Mouse (Mus musculus) kidney, postnatal 0 days (tissue): ENCODE measurements around the gene Snx8. TPM values are rescaled to one million over a fixed set of nuclear protein-coding genes. Genes with fewer than 3 reads are reported as not detected.

Experiments used
- ATAC-seq: fragments of 200-750 bp; cut with Nextera tagmentation; replicated peaks from 2 replicates; pipeline ENCODE4 v1.8.0; 2017; ENCODE audit warnings: low read depth, moderate number of reproducible peaks, moderate TSS enrichment, moderate library complexity; ENCODE audit not compliant: low FRiP score
- DNase-seq: peaks from one replicate; pipeline ENCODE4 v3.0.0-alpha.2; 2016; ENCODE audit warnings: low spot score
- H3K27ac ChIP-seq: fragments of 300-500 bp; sonication (generic); 2 replicates; pipeline ENCODE4 v1.5.1; 2014; ENCODE audit warnings: mild to moderate bottlenecking
- H3K27me3 ChIP-seq: fragments of 300-500 bp; sonication (generic); 2 replicates; pipeline ENCODE4 v1.6.1; 2014; ENCODE audit warnings: low read length, mixed read lengths; ENCODE audit not compliant: insufficient read depth
- H3K36me3 ChIP-seq: fragments of 300-500 bp; sonication (generic); 2 replicates; pipeline ENCODE4 v1.6.1; 2014; ENCODE audit warnings: low read length, mixed read lengths; ENCODE audit not compliant: insufficient read depth
- H3K4me1 ChIP-seq: fragments of 300-500 bp; sonication (generic); replicated peaks from 2 replicates; pipeline ENCODE4 v1.6.1; 2014; ENCODE audit warnings: antibody characterized with exemption, low read length, mixed read lengths; ENCODE audit not compliant: insufficient read depth
- H3K4me2 ChIP-seq: fragments of 300-500 bp; sonication (generic); 2 replicates; pipeline ENCODE4 v1.6.1; 2014; ENCODE audit warnings: mild to moderate bottlenecking, low read length, moderate library complexity, mixed read lengths
- H3K4me3 ChIP-seq: fragments of 300-500 bp; sonication (generic); replicated peaks from 2 replicates; pipeline ENCODE4 v1.5.1; 2014; ENCODE audit warnings: low read depth, low read length
- H3K9ac ChIP-seq: fragments of 300-500 bp; sonication (generic); 2 replicates; pipeline ENCODE4 v1.6.1; 2014; ENCODE audit warnings: low read depth, low read length
- H3K9me3 ChIP-seq: fragments of 300-500 bp; sonication (generic); replicated peaks from 2 replicates; pipeline ENCODE4 v1.6.1; 2016; ENCODE audit warnings: low read length, inconsistent platforms, mixed read lengths
- CTCF ChIP-seq: IDR thresholded peaks from 2 replicates; pipeline ENCODE4 v1.5.1; 2016; ENCODE audit warnings: antibody characterized with exemption, low read depth, mild to moderate bottlenecking, moderate library complexity
- WGBS: fragments of 180-500 bp; shearing (Covaris S2); extraction: QIAGEN DNeasy Blood & Tissue Kit; methylation state at CpG from one replicate; pipeline ENCODE4 v1.1.7; 2014; 5-methylcytosine and 5-hydroxymethylcytosine counted together
- polyA plus RNA-seq: library from polyadenylated mRNA; unstranded; fragments of >200 nt; fragmentation: Nextera tagmentation; extraction: Ambion mirVana; gene quantifications from 2 replicates; pipeline ENCODE4 v1.2.1, GENCODE M21; 2015

Gene Snx8
- polyA plus RNA-seq, 1 experiment from 2014 or later, result 28.8 TPM

DNA sequence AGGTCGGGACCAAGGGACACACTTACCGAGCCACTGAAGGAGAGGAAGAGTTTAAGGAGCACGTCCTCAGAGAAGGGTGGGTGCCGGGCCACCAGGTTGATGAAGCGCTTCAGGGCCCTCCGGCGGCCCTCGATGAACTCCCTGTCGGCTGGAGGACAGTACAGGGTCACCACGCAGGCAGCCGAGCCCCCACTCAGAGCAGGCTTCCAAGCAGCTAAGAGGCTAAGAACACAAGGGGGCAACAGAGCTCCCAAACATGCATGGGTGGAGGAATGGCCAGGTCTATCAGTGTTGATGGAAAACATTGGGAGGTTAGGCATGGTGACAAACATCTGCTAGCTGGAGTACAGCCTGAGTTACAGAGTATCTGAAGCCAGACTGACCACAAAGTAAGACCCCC lies 33.1 kb downstream of the Snx8 start:
- Histone ChIP-seq H3K9ac (no peak overlapping the region), H3K4me2 (no peak overlapping the region), H3K27me3 (no peaks in the 10 kb centered on the region), H3K4me3 (no peak overlapping the region), H3K36me3 (peaks cover 34% of the 10 kb centered on the region), H3K27ac (no peak overlapping the region), H3K4me1 (no peaks in the 10 kb centered on the region), H3K9me3 (no peaks in the 10 kb centered on the region)
- peak; percentile 52; the same call in 1 of the 2 replicates for TF ChIP-seq CTCF
- ATAC-seq (no peak), DNase-seq (peak; percentile 29)
- whole genome bisulfite sequencing, result 71% methylated on average over 11 of the region's 11 CpGs

GRCm38 (mm10) chr5:140352352-140352751 lies 36.7 kb downstream of the Snx8 start:
- TF ChIP-seq CTCF, result no peak
- WGBS, result 90% methylated on average over 6 of the region's 6 CpGs

DNA sequence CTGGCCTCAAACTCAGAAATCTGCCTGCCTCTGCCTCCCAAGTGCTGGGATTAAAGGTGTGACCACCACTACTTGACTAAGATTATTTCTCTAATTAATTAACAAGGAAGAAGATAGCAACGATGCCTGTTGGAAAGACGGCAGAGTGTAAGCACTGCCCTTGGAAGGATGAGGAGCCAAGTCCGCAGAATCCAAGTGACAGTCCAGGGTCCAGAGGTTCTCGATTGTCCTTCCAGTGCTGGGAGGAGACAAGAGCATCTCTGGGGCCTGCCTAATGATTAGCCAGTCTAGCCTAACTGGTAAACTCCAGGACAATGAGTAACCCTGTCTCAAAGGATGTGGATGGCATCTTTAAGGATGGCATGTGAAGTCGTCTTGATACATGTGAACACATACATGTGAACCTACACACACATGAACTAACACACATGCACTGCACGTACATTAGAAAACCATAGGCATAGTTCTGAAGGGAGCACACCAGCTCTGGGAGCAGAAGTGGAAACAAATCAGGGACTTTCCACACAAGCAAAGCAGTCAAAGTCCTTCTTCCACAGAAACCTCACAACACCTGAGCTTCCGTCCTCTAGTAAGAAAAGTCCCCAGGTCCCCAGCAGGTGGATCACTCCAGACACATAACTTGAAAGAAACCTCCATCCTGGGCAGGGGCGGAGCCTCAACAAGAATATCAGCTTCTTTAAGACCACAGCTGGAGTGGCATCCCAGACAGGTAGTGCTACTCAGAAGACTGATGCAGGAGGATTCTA lies 38.1 kb downstream of the Snx8 start:
- H3K4me3 ChIP-seq, result no peak overlapping the region
- ATAC-seq (peak; percentile 59; the same call in 1 of the 2 replicates), DNase-seq (no peak)
- H3K4me2 ChIP-seq, result no peak overlapping the region
- no peaks in the 10 kb centered on the region for H3K27me3 ChIP-seq
- no peak overlapping the region for H3K9ac ChIP-seq
- H3K27ac ChIP-seq, result no peak overlapping the region
- peaks cover 37% of the 10 kb centered on the region for H3K36me3 ChIP-seq
- no peaks in the 10 kb centered on the region for H3K4me1 ChIP-seq
- WGBS, result 86% methylated on average over 8 of the region's 8 CpGs
- H3K9me3 ChIP-seq, result no peaks in the 10 kb centered on the region
- TF ChIP-seq CTCF, result no peak

More at GRCm38 (mm10) chr5:140352352-140352751, 36.7 kb downstream of the Snx8 start:
- H3K9me3 ChIP-seq, result no peaks in the 10 kb centered on the region
- ATAC-seq (no peak), DNase-seq (no peak)
- H3K4me1 ChIP-seq, result no peaks in the 10 kb centered on the region
- H3K4me2 ChIP-seq, result no peak overlapping the region
- no peak overlapping the region for H3K4me3 ChIP-seq
- H3K9ac ChIP-seq, result no peak overlapping the region
- no peak overlapping the region for H3K27ac ChIP-seq
- H3K27me3 ChIP-seq, result no peaks in the 10 kb centered on the region
- peaks cover 32% of the 10 kb centered on the region for H3K36me3 ChIP-seq

GRCm38 (mm10) chr5:140349882-140350281 lies 39.2 kb downstream of the Snx8 start:
- no peak overlapping the region for H3K27ac ChIP-seq
- no peak overlapping the region for H3K4me3 ChIP-seq
- H3K4me2 ChIP-seq, result no peak overlapping the region
- H3K9ac ChIP-seq, result no peak overlapping the region
- DNase-seq, result no peak
- TF ChIP-seq CTCF, result no peak
- H3K4me1 ChIP-seq, result no peaks in the 10 kb centered on the region
- H3K9me3 ChIP-seq, result no peaks in the 10 kb centered on the region
- no peaks in the 10 kb centered on the region for H3K27me3 ChIP-seq
- ATAC-seq, result no peak
- H3K36me3 ChIP-seq, result peaks cover 35% of the 10 kb centered on the region
- WGBS, result 88% methylated on average over 9 of the region's 9 CpGs

- peaks cover 36% of the 10 kb centered on the region; the same call in 1 of the 2 replicates for H3K36me3 ChIP-seq
- H3K4me3 ChIP-seq, result no peak overlapping the region
- no peak for ATAC-seq
- H3K27ac ChIP-seq, result no peak overlapping the region
- H3K9ac ChIP-seq, result no peak overlapping the region
- 67% methylated on average over 1 of the region's 1 CpGs for WGBS
- DNase-seq, result no peak
- H3K27me3 ChIP-seq, result no peaks in the 10 kb centered on the region
- H3K9me3 ChIP-seq, result no peaks in the 10 kb centered on the region
- no peaks in the 10 kb centered on the region for H3K4me1 ChIP-seq
- TF ChIP-seq CTCF, result no peak
- no peak overlapping the region for H3K4me2 ChIP-seq
Measured at GRCm38 (mm10) chr5:140346050-140346449, 43.0 kb downstream of the Snx8 start.

DNA sequence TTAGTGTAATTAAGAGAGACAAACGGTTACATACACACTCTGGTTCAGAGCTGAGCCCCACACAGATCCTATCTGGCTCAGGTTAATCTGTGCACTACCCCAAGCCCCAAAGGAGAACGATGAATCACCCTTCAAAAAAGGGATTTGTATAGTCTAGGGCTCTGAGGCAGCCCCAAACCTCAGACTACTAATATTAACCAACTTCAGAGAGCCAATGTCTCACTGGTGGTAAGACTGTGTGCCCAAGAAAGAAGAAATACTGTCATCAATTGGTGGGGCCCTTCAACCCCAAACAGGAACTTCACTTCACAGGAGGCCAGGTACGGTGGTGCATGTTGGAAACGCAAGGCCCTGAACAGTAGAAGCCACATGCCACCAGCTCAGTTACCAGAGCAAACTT lies 43.8 kb downstream of the Snx8 start:
- Histone ChIP-seq H3K27ac (no peak overlapping the region), H3K9ac (no peak overlapping the region), H3K9me3 (no peaks in the 10 kb centered on the region), H3K4me3 (no peak overlapping the region), H3K4me2 (no peak overlapping the region), H3K4me1 (no peaks in the 10 kb centered on the region), H3K36me3 (peaks cover 42% of the 10 kb centered on the region), H3K27me3 (no peaks in the 10 kb centered on the region)
- no peak for TF ChIP-seq CTCF
- ATAC-seq, result no peak
- no peak for DNase-seq
- WGBS, result 84% methylated on average over 4 of the region's 4 CpGs
